Mouse (Mus musculus): ENCODE results near the gene Vdac1. TPM values are rescaled to one million over a fixed set of nuclear protein-coding genes. Genes with fewer than 3 reads are reported as not detected.

Gene Vdac1
- polyA plus RNA-seq, 1 experiment from 2014 or later: 484 TPM

DNA sequence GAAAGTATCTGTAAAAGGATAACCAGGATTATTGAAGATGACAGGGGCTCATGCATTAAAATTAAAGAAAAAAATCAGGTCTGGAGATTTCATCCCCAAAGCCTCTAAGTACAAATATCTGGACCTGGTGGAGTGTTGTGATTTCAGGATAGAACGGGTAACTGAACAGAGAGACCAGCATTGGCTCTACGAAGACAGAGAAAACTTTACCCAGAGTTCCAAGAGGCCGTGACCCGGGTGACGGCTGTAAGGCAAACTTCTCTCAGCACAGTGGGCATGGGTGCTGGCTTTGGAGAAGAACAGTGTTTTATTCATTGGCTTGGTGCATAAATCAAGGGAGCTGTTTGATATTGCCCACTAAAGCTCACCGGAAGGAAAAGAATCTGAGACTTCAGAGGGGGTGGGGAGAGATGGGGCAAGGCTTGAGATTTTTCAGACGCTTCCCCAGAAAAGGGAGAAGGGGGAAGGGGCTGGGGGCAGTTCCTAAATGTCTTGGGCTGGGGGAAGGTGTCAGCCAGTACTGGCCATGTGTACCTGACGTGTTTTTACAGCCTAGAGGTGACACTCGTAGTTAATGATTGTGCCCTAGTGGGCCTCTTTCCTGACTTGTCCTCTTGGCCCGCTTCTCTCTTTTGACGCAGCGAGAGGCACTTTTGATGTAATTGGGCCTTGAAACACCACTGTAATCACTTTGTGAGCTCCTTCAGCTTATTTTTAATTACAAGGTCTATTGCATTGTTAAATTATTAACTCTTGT lies 59.8 kb downstream of the Vdac1 start:
- 71% methylated on average over 12 of the region's 12 CpGs for WGBS
- Histone ChIP-seq H3K9me3 (replicated peaks) (no peaks in the 10 kb centered on the region), H3K9ac (no peak overlapping the region), H3K27me3 (no peaks in the 10 kb centered on the region), H3K36me3 (no peaks in the 10 kb centered on the region), H3K4me1 (replicated peaks) (0 out of 2 replicates have a peak, but pooled peaks cover 5% of the 10 kb centered on the region), H3K27ac (no peak overlapping the region), H3K4me2 (no peak overlapping the region), H3K4me3 (no peak overlapping the region)
- no peak for ATAC-seq (replicated peaks; ENCODE audit: insufficient number of reproducible peaks, insufficient read depth, low FRiP score, low read depth)

GRCm38 (mm10) chr11:52421053-52421778 lies 60.6 kb downstream of the Vdac1 start:
- Histone ChIP-seq H3K4me2 (no peak overlapping the region), H3K27ac (no peak overlapping the region), H3K9me3 (replicated peaks) (no peaks in the 10 kb centered on the region), H3K4me1 (replicated peaks) (0 out of 2 replicates have a peak, but pooled peaks cover 5% of the 10 kb centered on the region), H3K36me3 (no peaks in the 10 kb centered on the region), H3K9ac (no peak overlapping the region), H3K4me3 (no peak overlapping the region), H3K27me3 (no peaks in the 10 kb centered on the region)
- ATAC-seq (replicated peaks; ENCODE audit: insufficient number of reproducible peaks, insufficient read depth, low FRiP score, low read depth): no peak
- WGBS: 33% methylated on average over 12 of the region's 12 CpGs

GRCm38 (mm10) chr11:52429440-52429839 lies 68.8 kb downstream of the Vdac1 start:
- H3K4me3 ChIP-seq: no peak overlapping the region
- no peaks in the 10 kb centered on the region for H3K36me3 ChIP-seq
- WGBS: 52% methylated on average over 6 of the region's 6 CpGs
- H3K9me3 ChIP-seq (replicated peaks): no peaks in the 10 kb centered on the region
- no peak overlapping the region for H3K9ac ChIP-seq
- ATAC-seq (replicated peaks; ENCODE audit: insufficient number of reproducible peaks, insufficient read depth, low FRiP score, low read depth): no peak; the same call in 1 of the 2 replicates
- 0 out of 2 replicates have a peak, but pooled peaks cover 3% of the 10 kb centered on the region for H3K4me1 ChIP-seq (replicated peaks)
- H3K4me2 ChIP-seq: no peak overlapping the region
- no peaks in the 10 kb centered on the region for H3K27me3 ChIP-seq
- no peak overlapping the region for H3K27ac ChIP-seq

GRCm38 (mm10) chr11:52431594-52431993 lies 70.9 kb downstream of the Vdac1 start:
- Histone ChIP-seq H3K4me3 (no peak overlapping the region), H3K9me3 (replicated peaks) (no peaks in the 10 kb centered on the region), H3K36me3 (no peaks in the 10 kb centered on the region), H3K4me1 (replicated peaks) (0 out of 2 replicates have a peak, but pooled peaks cover 3% of the 10 kb centered on the region), H3K9ac (no peak overlapping the region), H3K4me2 (no peak overlapping the region), H3K27me3 (no peaks in the 10 kb centered on the region), H3K27ac (no peak overlapping the region)
- no peak for ATAC-seq (replicated peaks; ENCODE audit: insufficient number of reproducible peaks, insufficient read depth, low FRiP score, low read depth)
- 41% methylated on average over 5 of the region's 5 CpGs for WGBS

DNA sequence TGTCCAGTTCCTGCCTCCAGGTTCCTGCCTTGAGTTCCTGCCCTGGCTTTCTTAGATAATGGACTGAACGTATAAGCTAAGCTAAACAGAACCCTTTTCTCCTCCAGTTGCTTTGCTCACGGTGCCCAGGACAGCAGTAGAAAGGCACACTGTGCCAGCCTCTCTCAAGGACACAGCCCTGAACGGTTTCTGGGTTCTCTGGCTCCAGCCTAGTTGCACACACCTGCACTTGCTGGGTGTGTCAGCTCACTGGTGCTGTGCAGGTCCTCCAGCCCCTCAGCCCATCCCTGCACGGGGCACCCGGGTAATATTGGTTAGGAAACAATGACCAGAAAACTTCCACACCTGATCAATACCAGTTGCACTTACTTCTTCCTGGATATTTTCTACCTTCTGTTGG lies 71.5 kb downstream of the Vdac1 start:
- Histone ChIP-seq H3K4me2 (no peak overlapping the region), H3K27ac (no peak overlapping the region), H3K9ac (no peak overlapping the region), H3K27me3 (no peaks in the 10 kb centered on the region), H3K9me3 (replicated peaks) (no peaks in the 10 kb centered on the region), H3K4me1 (replicated peaks) (peaks cover 5% of the 10 kb centered on the region; the same call in 1 of the 2 replicates), H3K4me3 (no peak overlapping the region), H3K36me3 (no peaks in the 10 kb centered on the region)
- 78% methylated on average over 5 of the region's 5 CpGs for WGBS
- no peak for ATAC-seq (replicated peaks; ENCODE audit: insufficient number of reproducible peaks, insufficient read depth, low FRiP score, low read depth)

GRCm38 (mm10) chr11:52433076-52433796 lies 72.6 kb downstream of the Vdac1 start:
- Histone ChIP-seq H3K4me2 (no peak overlapping the region), H3K27me3 (no peaks in the 10 kb centered on the region), H3K27ac (no peak overlapping the region), H3K4me3 (no peak overlapping the region), H3K36me3 (no peaks in the 10 kb centered on the region), H3K4me1 (replicated peaks) (peaks cover 13% of the 10 kb centered on the region; the same call in 1 of the 2 replicates), H3K9ac (no peak overlapping the region), H3K9me3 (replicated peaks) (no peaks in the 10 kb centered on the region)
- 50% methylated on average over 8 of the region's 8 CpGs for WGBS
- ATAC-seq (replicated peaks; ENCODE audit: insufficient number of reproducible peaks, insufficient read depth, low FRiP score, low read depth): no peak

GRCm38 (mm10) chr11:52433797-52434195 lies 73.1 kb downstream of the Vdac1 start:
- Histone ChIP-seq H3K9me3 (replicated peaks) (no peaks in the 10 kb centered on the region), H3K27me3 (no peaks in the 10 kb centered on the region), H3K4me1 (replicated peaks) (peaks cover 14% of the 10 kb centered on the region; the same call in 1 of the 2 replicates), H3K4me3 (no peak overlapping the region), H3K9ac (no peak overlapping the region), H3K36me3 (no peaks in the 10 kb centered on the region), H3K4me2 (no peak overlapping the region), H3K27ac (no peak overlapping the region)
- WGBS: 62% methylated on average over 2 of the region's 2 CpGs
- no peak for ATAC-seq (replicated peaks; ENCODE audit: insufficient number of reproducible peaks, insufficient read depth, low FRiP score, low read depth)

DNA sequence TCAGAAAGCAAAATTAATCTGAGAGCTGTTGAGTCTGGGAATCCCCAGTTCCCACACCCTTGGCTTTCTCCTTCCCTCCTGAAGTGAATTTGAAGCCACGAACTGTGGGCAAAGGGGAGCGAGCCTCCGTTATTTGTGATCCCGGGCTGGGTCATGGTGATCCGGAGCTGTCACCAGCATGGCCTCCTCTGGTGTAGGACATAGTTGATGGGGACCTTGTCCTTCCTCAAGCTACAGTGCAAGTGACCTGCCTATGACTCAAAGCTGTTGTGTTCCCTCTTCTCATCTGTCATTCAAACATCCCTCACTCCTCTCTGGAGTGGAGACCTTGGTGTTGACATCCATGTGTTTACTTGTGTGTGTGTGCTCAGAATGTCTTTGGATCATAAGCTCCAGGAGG lies 74.8 kb downstream of the Vdac1 start:
- whole genome bisulfite sequencing: 85% methylated on average over 5 of the region's 5 CpGs
- Histone ChIP-seq H3K4me2 (no peak overlapping the region), H3K36me3 (no peaks in the 10 kb centered on the region), H3K4me3 (no peak overlapping the region), H3K27ac (no peak overlapping the region), H3K27me3 (no peaks in the 10 kb centered on the region), H3K9me3 (replicated peaks) (no peaks in the 10 kb centered on the region), H3K4me1 (replicated peaks) (peaks cover 11% of the 10 kb centered on the region; the same call in 1 of the 2 replicates), H3K9ac (no peak overlapping the region)
- no peak for ATAC-seq (replicated peaks; ENCODE audit: insufficient number of reproducible peaks, insufficient read depth, low FRiP score, low read depth)

GRCm38 (mm10) chr11:52437123-52437522 lies 76.5 kb downstream of the Vdac1 start:
- Histone ChIP-seq H3K27me3 (no peaks in the 10 kb centered on the region), H3K4me2 (no peak overlapping the region), H3K27ac (no peak overlapping the region), H3K9me3 (replicated peaks) (no peaks in the 10 kb centered on the region), H3K4me3 (no peak overlapping the region), H3K4me1 (replicated peaks) (peaks cover 11% of the 10 kb centered on the region; the same call in 1 of the 2 replicates), H3K9ac (no peak overlapping the region), H3K36me3 (no peaks in the 10 kb centered on the region)
- WGBS: 33% methylated on average over 10 of the region's 10 CpGs
- ATAC-seq (replicated peaks; ENCODE audit: insufficient number of reproducible peaks, insufficient read depth, low FRiP score, low read depth): no peak
